Mouse (Mus musculus): ENCODE measurements at regions not wholly inside any gene's neighbourhood (a gene's known extent, or its start where the extent isn't known, plus 50 kb on each side); places are given as distances from the start of the nearest gene placed in this dataset.

GRCm38 (mm10) chr4:12421628-12422319 lies 250.0 kb upstream of the Fam92a start:
- Histone ChIP-seq H3K4me1 (replicated peaks; ENCODE audit: control insufficient read depth, insufficient read depth, low read length) (no peaks in the 10 kb centered on the region), H3K9me3 (ENCODE audit: control insufficient read depth, low read length) (no peaks in the 10 kb centered on the region), H3K27me3 (ENCODE audit: control insufficient read depth, insufficient read depth, low read length) (no peaks in the 10 kb centered on the region), H3K9ac (ENCODE audit: low read length) (no peak overlapping the region), H3K4me2 (ENCODE audit: low read depth, low read length, severe bottlenecking) (no peak overlapping the region), H3K27ac (ENCODE audit: low read depth, low read length) (no peak overlapping the region), H3K36me3 (ENCODE audit: control insufficient read depth, insufficient read depth, low read length) (no peaks in the 10 kb centered on the region), H3K4me3 (ENCODE audit: low read depth, low read length) (no peak overlapping the region)
- ATAC-seq (replicated peaks; ENCODE audit: low FRiP score) (no peak; the same call in 1 of the 2 replicates), DNase-seq (ENCODE audit: low spot score) (no peak)
- 80% methylated on average over 16 of the region's 16 CpGs for WGBS

- Histone ChIP-seq H3K4me1 (replicated peaks; ENCODE audit: control insufficient read depth, insufficient read depth, low read length) (no peaks in the 10 kb centered on the region), H3K4me3 (ENCODE audit: low read depth, low read length) (no peak overlapping the region), H3K9ac (ENCODE audit: low read length) (no peak overlapping the region), H3K27ac (ENCODE audit: low read depth, low read length) (no peak overlapping the region), H3K27me3 (ENCODE audit: control insufficient read depth, insufficient read depth, low read length) (no peaks in the 10 kb centered on the region), H3K9me3 (ENCODE audit: control insufficient read depth, low read length) (no peaks in the 10 kb centered on the region), H3K4me2 (ENCODE audit: low read depth, low read length, severe bottlenecking) (no peak overlapping the region), H3K36me3 (ENCODE audit: control insufficient read depth, insufficient read depth, low read length) (no peaks in the 10 kb centered on the region)
- DNase-seq (ENCODE audit: low spot score): no peak
- no peak for ATAC-seq (replicated peaks; ENCODE audit: low FRiP score)
- 64% methylated on average over 3 of the region's 3 CpGs for WGBS
Observed at GRCm38 (mm10) chr4:12418086-12418485, 246.3 kb upstream of the Fam92a start.

- Histone ChIP-seq H3K27me3 (ENCODE audit: control insufficient read depth, insufficient read depth, low read length) (no peaks in the 10 kb centered on the region), H3K4me1 (replicated peaks; ENCODE audit: control insufficient read depth, insufficient read depth, low read length) (no peaks in the 10 kb centered on the region), H3K36me3 (ENCODE audit: control insufficient read depth, insufficient read depth, low read length) (no peaks in the 10 kb centered on the region), H3K4me2 (ENCODE audit: low read depth, low read length, severe bottlenecking) (no peak overlapping the region), H3K4me3 (ENCODE audit: low read depth, low read length) (no peak overlapping the region), H3K27ac (ENCODE audit: low read depth, low read length) (no peak overlapping the region), H3K9ac (ENCODE audit: low read length) (no peak overlapping the region), H3K9me3 (ENCODE audit: control insufficient read depth, low read length) (no peaks in the 10 kb centered on the region)
- no peak for DNase-seq (ENCODE audit: low spot score)
- WGBS: 83% methylated on average over 1 of the region's 1 CpGs
- ATAC-seq (replicated peaks; ENCODE audit: low FRiP score): no peak
Observed at GRCm38 (mm10) chr4:12395344-12395743, 223.5 kb upstream of the Fam92a start.

GRCm38 (mm10) chr4:12376797-12377570 lies 205.2 kb upstream of the Fam92a start:
- Histone ChIP-seq H3K9ac (ENCODE audit: low read length) (no peak overlapping the region), H3K27me3 (ENCODE audit: control insufficient read depth, insufficient read depth, low read length) (no peaks in the 10 kb centered on the region), H3K4me1 (replicated peaks; ENCODE audit: control insufficient read depth, insufficient read depth, low read length) (no peaks in the 10 kb centered on the region), H3K4me3 (ENCODE audit: low read depth, low read length) (no peak overlapping the region), H3K4me2 (ENCODE audit: low read depth, low read length, severe bottlenecking) (no peak overlapping the region), H3K36me3 (ENCODE audit: control insufficient read depth, insufficient read depth, low read length) (no peaks in the 10 kb centered on the region), H3K9me3 (ENCODE audit: control insufficient read depth, low read length) (no peaks in the 10 kb centered on the region), H3K27ac (ENCODE audit: low read depth, low read length) (no peak overlapping the region)
- no peak for ATAC-seq (replicated peaks; ENCODE audit: low FRiP score)
- WGBS: 84% methylated on average over 5 of the region's 5 CpGs
- DNase-seq (ENCODE audit: low spot score): no peak

GRCm38 (mm10) chr4:12369551-12369950 lies 197.7 kb upstream of the Fam92a start:
- no peak overlapping the region for H3K9ac ChIP-seq (ENCODE audit: low read length)
- H3K9me3 ChIP-seq (ENCODE audit: control insufficient read depth, low read length): no peaks in the 10 kb centered on the region
- no peak for DNase-seq (ENCODE audit: low spot score)

GRCm38 (mm10) chr4:12356992-12357634 lies 185.3 kb upstream of the Fam92a start:
- 23% methylated on average over 2 of the region's 2 CpGs for WGBS
- no peak for DNase-seq (ENCODE audit: low spot score)
- Histone ChIP-seq H3K4me2 (ENCODE audit: low read depth, low read length, severe bottlenecking) (no peak overlapping the region), H3K27me3 (ENCODE audit: control insufficient read depth, insufficient read depth, low read length) (no peaks in the 10 kb centered on the region), H3K9me3 (ENCODE audit: control insufficient read depth, low read length) (no peaks in the 10 kb centered on the region), H3K4me3 (ENCODE audit: low read depth, low read length) (no peak overlapping the region), H3K36me3 (ENCODE audit: control insufficient read depth, insufficient read depth, low read length) (no peaks in the 10 kb centered on the region), H3K9ac (ENCODE audit: low read length) (no peak overlapping the region), H3K4me1 (replicated peaks; ENCODE audit: control insufficient read depth, insufficient read depth, low read length) (no peaks in the 10 kb centered on the region), H3K27ac (ENCODE audit: low read depth, low read length) (no peak overlapping the region)
- no peak for ATAC-seq (replicated peaks; ENCODE audit: low FRiP score)

More at GRCm38 (mm10) chr4:12369551-12369950, 197.7 kb upstream of the Fam92a start:
- 32% methylated on average over 2 of the region's 2 CpGs for WGBS
- Histone ChIP-seq H3K4me2 (ENCODE audit: low read depth, low read length, severe bottlenecking) (no peak overlapping the region), H3K36me3 (ENCODE audit: control insufficient read depth, insufficient read depth, low read length) (no peaks in the 10 kb centered on the region), H3K27ac (ENCODE audit: low read depth, low read length) (no peak overlapping the region), H3K27me3 (ENCODE audit: control insufficient read depth, insufficient read depth, low read length) (no peaks in the 10 kb centered on the region), H3K4me3 (ENCODE audit: low read depth, low read length) (no peak overlapping the region), H3K4me1 (replicated peaks; ENCODE audit: control insufficient read depth, insufficient read depth, low read length) (0 out of 2 replicates have a peak, but pooled peaks cover 2% of the 10 kb centered on the region)
- 0 out of 2 replicates have a peak, but pooled peaks have one; percentile 15 for ATAC-seq (replicated peaks; ENCODE audit: low FRiP score)

GRCm38 (mm10) chr4:12353337-12353856 lies 181.6 kb upstream of the Fam92a start:
- 79% methylated on average over 3 of the region's 3 CpGs for WGBS
- no peak overlapping the region for H3K4me2 ChIP-seq (ENCODE audit: low read depth, low read length, severe bottlenecking)
- no peaks in the 10 kb centered on the region for H3K9me3 ChIP-seq (ENCODE audit: control insufficient read depth, low read length)
- H3K27me3 ChIP-seq (ENCODE audit: control insufficient read depth, insufficient read depth, low read length): no peaks in the 10 kb centered on the region
- H3K4me3 ChIP-seq (ENCODE audit: low read depth, low read length): no peak overlapping the region
- DNase-seq (ENCODE audit: low spot score) (no peak), ATAC-seq (replicated peaks; ENCODE audit: low FRiP score) (no peak)
- no peak overlapping the region for H3K27ac ChIP-seq (ENCODE audit: low read depth, low read length)
- H3K4me1 ChIP-seq (replicated peaks; ENCODE audit: control insufficient read depth, insufficient read depth, low read length): no peaks in the 10 kb centered on the region
- H3K36me3 ChIP-seq (ENCODE audit: control insufficient read depth, insufficient read depth, low read length): no peaks in the 10 kb centered on the region
- no peak overlapping the region for H3K9ac ChIP-seq (ENCODE audit: low read length)

- H3K9ac ChIP-seq (ENCODE audit: low read length): no peak overlapping the region
- H3K36me3 ChIP-seq (ENCODE audit: control insufficient read depth, insufficient read depth, low read length): no peaks in the 10 kb centered on the region
- 74% methylated on average over 1 of the region's 1 CpGs for WGBS
- H3K27ac ChIP-seq (ENCODE audit: low read depth, low read length): no peak overlapping the region
- H3K4me1 ChIP-seq (replicated peaks; ENCODE audit: control insufficient read depth, insufficient read depth, low read length): no peaks in the 10 kb centered on the region
- no peak for ATAC-seq (replicated peaks; ENCODE audit: low FRiP score)
- DNase-seq (ENCODE audit: low spot score): no peak
- no peak overlapping the region for H3K4me2 ChIP-seq (ENCODE audit: low read depth, low read length, severe bottlenecking)
- no peak overlapping the region for H3K4me3 ChIP-seq (ENCODE audit: low read depth, low read length)
- H3K9me3 ChIP-seq (ENCODE audit: control insufficient read depth, low read length): no peaks in the 10 kb centered on the region
- H3K27me3 ChIP-seq (ENCODE audit: control insufficient read depth, insufficient read depth, low read length): no peaks in the 10 kb centered on the region
Observed at GRCm38 (mm10) chr4:12339236-12339635, 167.4 kb upstream of the Fam92a start.

Data from forebrain, embryonic 11.5 days (tissue).